In genomic region chr4:48692736-48693292, GRCm38 (mm10) we compare ENCODE assay signal across 25 mouse cellular contexts. TPM values are rescaled to one million over a fixed set of nuclear protein-coding genes. Genes with fewer than 3 reads are reported as not detected.
DNase-seq lines count a peak whose midpoint lies in the region; ATAC-seq and TF ChIP-seq lines count a peak whose summit lies in the region.
"Had no signal": no experiment of that assay in that cellular context is flagged by ENCODE, and none has a peak within 500 bp of the region (broad histone marks: within the 10 kb centered on the region; RNA-seq: fewer than 3 reads in every experiment).

No protein-coding gene starts in this region.

- H3K9me3 ChIP-seq in midbrain, embryonic 12.5 days, result no peaks in the 10 kb centered on the region
- no peaks in the 10 kb centered on the region for H3K9me3 ChIP-seq in midbrain, embryonic 13.5 days
- no peaks in the 10 kb centered on the region for H3K9me3 ChIP-seq in forebrain, embryonic 12.5 days
- no peaks in the 10 kb centered on the region for H3K9me3 ChIP-seq in forebrain, postnatal 0 days (ENCODE audit: low read length)
- no peaks in the 10 kb centered on the region for H3K9me3 ChIP-seq in midbrain, embryonic 16.5 days (replicated peaks; ENCODE audit: control insufficient read depth, low read length, poor library complexity, severe bottlenecking)
- H3K9me3 ChIP-seq: embryonic facial prominence, embryonic 12.5 days; liver, embryonic 13.5 days had no signal

- DNase-seq in forebrain, postnatal 0 days, result peak; percentile 27
- no peak for DNase-seq in lung, postnatal 25 days (ENCODE audit: low spot score)
- no peak for DNase-seq in left cerebral cortex, postnatal 36 days (ENCODE audit: low spot score in 2 of 2)
- DNase-seq: adrenal gland, postnatal 36 days; B cell, adult 2 months; cerebellum, adult 11 months; cerebellum, postnatal 14 days; liver, embryonic 13.5 days; lung, adult 2 months; lung, postnatal 14 days; thymus, adult 2 months; thymus, postnatal 4 days had no signal

- no peak for TF ChIP-seq CTCF in forebrain, postnatal 0 days (IDR thresholded peaks at IDR 0.05; ENCODE audit: low read depth)

- 0 out of 2 replicates have a peak overlapping the region, but pooled peaks have one; percentile 30 for H3K27ac ChIP-seq in midbrain, embryonic 12.5 days (replicated peaks)
- H3K27ac ChIP-seq in midbrain, embryonic 13.5 days, result no peak overlapping the region
- peak overlapping the region; percentile 74 for H3K27ac ChIP-seq in forebrain, embryonic 12.5 days
- no peak overlapping the region for H3K27ac ChIP-seq in forebrain, postnatal 0 days (ENCODE audit: low read depth, low read length)
- H3K27ac ChIP-seq in midbrain, embryonic 16.5 days (ENCODE audit: low read length), result no peak overlapping the region
- H3K27ac ChIP-seq: embryonic facial prominence, embryonic 12.5 days; liver, embryonic 13.5 days; stomach, postnatal 0 days had no signal

- WGBS in midbrain, embryonic 12.5 days, result 61% methylated on average over 9 of the region's 9 CpGs
- 49% methylated on average over 9 of the region's 9 CpGs for WGBS in midbrain, embryonic 13.5 days
- 24% methylated on average over 9 of the region's 9 CpGs for WGBS in forebrain, embryonic 12.5 days
- WGBS in forebrain, postnatal 0 days, result 17% methylated on average over 9 of the region's 9 CpGs
- 45% methylated on average over 9 of the region's 9 CpGs for WGBS in midbrain, embryonic 16.5 days

- peaks cover 13% of the 10 kb centered on the region for H3K4me1 ChIP-seq in midbrain, embryonic 12.5 days
- H3K4me1 ChIP-seq in midbrain, embryonic 13.5 days (replicated peaks), result peaks cover 10% of the 10 kb centered on the region
- H3K4me1 ChIP-seq in forebrain, embryonic 12.5 days, result peaks cover 12% of the 10 kb centered on the region
- H3K4me1 ChIP-seq in forebrain, postnatal 0 days (ENCODE audit: insufficient read depth), result peaks cover 9% of the 10 kb centered on the region; the same call in 1 of the 2 replicates
- peaks cover 4% of the 10 kb centered on the region for H3K4me1 ChIP-seq in midbrain, embryonic 16.5 days (ENCODE audit: control insufficient read depth, insufficient read depth, low read length)
- H3K4me1 ChIP-seq: embryonic facial prominence, embryonic 12.5 days; liver, embryonic 13.5 days had no signal

- H3K4me2 ChIP-seq in midbrain, embryonic 12.5 days (replicated peaks), result no peak overlapping the region
- no peak overlapping the region for H3K4me2 ChIP-seq in midbrain, embryonic 13.5 days (replicated peaks)
- 0 out of 2 replicates have a peak overlapping the region, but pooled peaks have one; percentile 6 for H3K4me2 ChIP-seq in forebrain, embryonic 12.5 days
- H3K4me2 ChIP-seq in forebrain, postnatal 0 days (ENCODE audit: low read depth), result no peak overlapping the region
- H3K4me2 ChIP-seq in midbrain, embryonic 16.5 days (ENCODE audit: low read length), result no peak overlapping the region
- H3K4me2 ChIP-seq: embryonic facial prominence, embryonic 12.5 days; heart, embryonic 11.5 days; liver, embryonic 13.5 days had no signal

- intact Hi-C loops in left cerebral cortex, postnatal 36 days (cut with DNase I), result loop anchor here (5.0 to 10.0 kb wide), 4 partner anchors 79 to 932 kb away; no protein-coding TSS in a partner anchor

- H3K4me3 ChIP-seq in midbrain, embryonic 12.5 days, result no peak overlapping the region
- no peak overlapping the region for H3K4me3 ChIP-seq in midbrain, embryonic 13.5 days (replicated peaks)
- H3K4me3 ChIP-seq in forebrain, embryonic 12.5 days (replicated peaks), result no peak overlapping the region
- H3K4me3 ChIP-seq in forebrain, postnatal 0 days (ENCODE audit: low read depth, low read length), result no peak overlapping the region
- no peak overlapping the region for H3K4me3 ChIP-seq in midbrain, embryonic 16.5 days (ENCODE audit: low read depth, low read length)
- H3K4me3 ChIP-seq: embryonic facial prominence, embryonic 12.5 days; liver, embryonic 13.5 days had no signal

- no peak overlapping the region for H3K9ac ChIP-seq in midbrain, embryonic 12.5 days (replicated peaks)
- no peak overlapping the region for H3K9ac ChIP-seq in midbrain, embryonic 13.5 days (replicated peaks)
- no peak overlapping the region for H3K9ac ChIP-seq in forebrain, embryonic 12.5 days
- H3K9ac ChIP-seq in forebrain, postnatal 0 days, result no peak overlapping the region
- no peak overlapping the region for H3K9ac ChIP-seq in midbrain, embryonic 16.5 days (ENCODE audit: low read depth, low read length)
- H3K9ac ChIP-seq: embryonic facial prominence, embryonic 12.5 days; liver, embryonic 13.5 days had no signal

- no peak for ATAC-seq in midbrain, embryonic 12.5 days (ENCODE audit: low FRiP score, low read depth)
- ATAC-seq in midbrain, embryonic 13.5 days, result no peak
- ATAC-seq in forebrain, embryonic 12.5 days (ENCODE audit: low FRiP score), result peak; percentile 59; the same call in 1 of the 2 replicates
- peak; percentile 25 for ATAC-seq in forebrain, postnatal 0 days
- 0 out of 2 replicates have a peak, but pooled peaks have one; percentile 21 for ATAC-seq in midbrain, embryonic 16.5 days
- ATAC-seq: Patski had no signal

- H3K36me3 ChIP-seq in midbrain, embryonic 12.5 days, result no peaks in the 10 kb centered on the region
- no peaks in the 10 kb centered on the region for H3K36me3 ChIP-seq in midbrain, embryonic 13.5 days
- H3K36me3 ChIP-seq in forebrain, embryonic 12.5 days (replicated peaks), result no peaks in the 10 kb centered on the region
- H3K36me3 ChIP-seq in forebrain, postnatal 0 days (ENCODE audit: insufficient read depth), result no peaks in the 10 kb centered on the region
- no peaks in the 10 kb centered on the region for H3K36me3 ChIP-seq in midbrain, embryonic 16.5 days (ENCODE audit: control insufficient read depth, insufficient read depth, low read length)
- H3K36me3 ChIP-seq: embryonic facial prominence, embryonic 12.5 days; G1E; liver, embryonic 13.5 days had no signal

- H3K27me3 ChIP-seq in midbrain, embryonic 12.5 days, result no peaks in the 10 kb centered on the region
- no peaks in the 10 kb centered on the region for H3K27me3 ChIP-seq in midbrain, embryonic 13.5 days
- no peaks in the 10 kb centered on the region for H3K27me3 ChIP-seq in forebrain, embryonic 12.5 days
- H3K27me3 ChIP-seq in forebrain, postnatal 0 days (ENCODE audit: insufficient read depth, low read length), result no peaks in the 10 kb centered on the region
- H3K27me3 ChIP-seq in midbrain, embryonic 16.5 days (ENCODE audit: control insufficient read depth, insufficient read depth, low read depth, low read length), result no peaks in the 10 kb centered on the region
- H3K27me3 ChIP-seq: CH12.LX; embryonic facial prominence, embryonic 12.5 days; liver, embryonic 13.5 days; Patski had no signal

RNA-seq across cellular contexts. Expression of gene Cavin4, which starts 29.5 kb away (rescaled TPM):
- 2.4 and 3.3 TPM in 2 replicates for polyA plus RNA-seq in midbrain, embryonic 12.5 days (2016; fragmentation: Nextera tagmentation; extraction: Ambion mirVana)
- 2.2 and 2.8 TPM in 2 replicates for polyA plus RNA-seq in midbrain, embryonic 13.5 days (2015; fragmentation: Nextera tagmentation; extraction: Ambion mirVana)
- 1.9 and 2.1 TPM in 2 replicates for polyA plus RNA-seq in forebrain, embryonic 12.5 days (2016; fragmentation: Nextera tagmentation; extraction: Ambion mirVana)
- 2.1 and 3.2 TPM in 2 replicates for total RNA-seq in forebrain, postnatal 0 days (2014; rRNA removed)
- polyA plus RNA-seq in forebrain, postnatal 0 days (2015; fragmentation: Nextera tagmentation; extraction: Ambion mirVana), result 0.94 and 1.4 TPM in 2 replicates
- polyA plus RNA-seq in midbrain, embryonic 16.5 days (2015; fragmentation: Nextera tagmentation; extraction: Ambion mirVana), result 1.2 and 1.5 TPM in 2 replicates
- total RNA-seq in left cerebral cortex, postnatal 36 days (2021), result 1 to 10 TPM; 1.4 to 2.3 TPM
- total RNA-seq: hematopoietic stem cell, adult 5-6 weeks; megakaryocyte, adult 5-6 weeks had no signal
- polyA plus RNA-seq: G1E; small intestine, adult 2 months had no signal

Comparison
In these comparisons a context has a peak if more than half of its experiments do, and no peak if none do; other contexts are left out.
1. ATAC-seq: peak in forebrain, embryonic 12.5 days (single experiment), forebrain, postnatal 0 days (single experiment) and midbrain, embryonic 16.5 days (single experiment); none in midbrain, embryonic 12.5 days (single experiment) and midbrain, embryonic 13.5 days (single experiment).
2. H3K27ac ChIP-seq: peak in midbrain, embryonic 12.5 days (single experiment) and forebrain, embryonic 12.5 days (single experiment); none in midbrain, embryonic 13.5 days (single experiment), forebrain, postnatal 0 days (single experiment) and midbrain, embryonic 16.5 days (single experiment).